Mouse (Mus musculus) CH12.LX (cell line): Measurements from ENCODE around the gene Fbxl3. TPM values are rescaled to one million over a fixed set of nuclear protein-coding genes. Genes with fewer than 3 reads are reported as not detected.

Experiments
- DNase-seq: peaks from one replicate; pipeline ENCODE4 v3.0.0-alpha.2; 2013; ENCODE audit errors: extremely low read depth
- H3K27ac ChIP-seq: 2 replicates; pipeline ENCODE4 v1.5.1; 2012; ENCODE audit warnings: low read depth, mild to moderate bottlenecking, control low read depth, moderate library complexity; ENCODE audit not compliant: insufficient read depth
- H3K27me3 ChIP-seq: replicated peaks from 2 replicates; pipeline ENCODE3; 2012; ENCODE audit warnings: inconsistent platforms
- H3K36me3 ChIP-seq, 2 experiments: replicated peaks in 1 of 2; 2 replicates each; pipeline versions ENCODE3 to v1.6.1; 2012; ENCODE audit warnings: inconsistent platforms in 1 of 2, low read length in 1 of 2, mild to moderate bottlenecking in 1 of 2, mixed read lengths in 1 of 2, moderate library complexity in 1 of 2; ENCODE audit not compliant: control insufficient read depth in 1 of 2, insufficient read depth in 1 of 2
- H3K4me1 ChIP-seq, 2 experiments: 2 replicates each; pipeline ENCODE4 v1.6.1; 2012; ENCODE audit warnings: inconsistent platforms in 1 of 2, moderate library complexity in 1 of 2; ENCODE audit not compliant: insufficient read depth in 2 of 2, control insufficient read depth in 1 of 2
- H3K4me2 ChIP-seq: 2 replicates; pipeline ENCODE4 v1.6.1; 2012; ENCODE audit warnings: low read depth, mild to moderate bottlenecking, control low read depth; ENCODE audit not compliant: poor library complexity, insufficient read depth, severe bottlenecking
- H3K4me3 ChIP-seq, 3 experiments: fragments of 150-350 bp in 1 of 3; sonication (generic) in 1 of 3; replicated peaks in 1 of 3; 2 replicates each; pipeline versions ENCODE3 to v1.5.1; 2011 to 2012; ENCODE audit warnings: low read depth in 2 of 3, low read length in 2 of 3, mild to moderate bottlenecking in 2 of 3, moderate library complexity in 2 of 3, control low read depth in 1 of 3, improper control_type of control experiment in 1 of 3, inconsistent platforms in 1 of 3, mixed read lengths in 1 of 3; ENCODE audit not compliant: poor library complexity in 1 of 3
- H3K79me2 ChIP-seq: replicated peaks from 2 replicates; pipeline ENCODE4 v1.6.1; 2012; ENCODE audit warnings: mild to moderate bottlenecking, moderate library complexity; ENCODE audit not compliant: control insufficient read depth, poor library complexity, insufficient read depth, severe bottlenecking; ENCODE audit errors: extremely low read depth
- H3K9ac ChIP-seq: 2 replicates; pipeline ENCODE4 v1.6.1; 2012; ENCODE audit warnings: low read depth, mild to moderate bottlenecking, control low read depth, moderate library complexity; ENCODE audit not compliant: insufficient read depth
- H3K9me3 ChIP-seq: replicated peaks from 2 replicates; pipeline ENCODE3; 2012; ENCODE audit warnings: low read length, inconsistent platforms, mixed read lengths
- BHLHE40 ChIP-seq: IDR thresholded peaks from 2 replicates; pipeline ENCODE4 v1.6.1; 2011; ENCODE audit warnings: mild to moderate bottlenecking, low read depth, low read length, improper control_type of control experiment
- CHD1 ChIP-seq: IDR thresholded peaks from 2 replicates; pipeline ENCODE4 v1.6.1; 2012; ENCODE audit warnings: low read depth, low read length, improper control_type of control experiment, inconsistent platforms
- CHD2 ChIP-seq: IDR thresholded peaks from 2 replicates; pipeline ENCODE4 v1.6.1; 2011; ENCODE audit warnings: low read length, improper control_type of control experiment
- CTCF ChIP-seq, 2 experiments: IDR thresholded peaks in 1 of 2; conservative IDR thresholded peaks in 1 of 2; 2 replicates each; pipeline ENCODE4 v1.5.1; 2011 to 2012; ENCODE audit warnings: low read depth in 2 of 2, low read length in 2 of 2, improper control_type of control experiment in 1 of 2, inconsistent platforms in 1 of 2, mild to moderate bottlenecking in 1 of 2, moderate library complexity in 1 of 2
- E2F4 ChIP-seq: IDR thresholded peaks from 2 replicates; pipeline ENCODE4 v1.6.1; 2011; ENCODE audit warnings: low read depth, low read length, improper control_type of control experiment; ENCODE audit not compliant: insufficient replicate concordance
- ELF1 ChIP-seq: IDR thresholded peaks from 2 replicates; pipeline ENCODE4 v1.6.1; 2014; ENCODE audit warnings: low read depth, mild to moderate bottlenecking, inconsistent platforms, low read length, improper control_type of control experiment
- EP300 ChIP-seq: IDR thresholded peaks from 2 replicates; pipeline ENCODE4 v1.6.1; 2011; ENCODE audit warnings: low read length, improper control_type of control experiment
- ETS1 ChIP-seq: conservative IDR thresholded peaks from 2 replicates; pipeline ENCODE4 v1.6.1; 2012; ENCODE audit warnings: low read depth, mild to moderate bottlenecking, inconsistent platforms, low read length, improper control_type of control experiment, moderate library complexity
- HCFC1 ChIP-seq: IDR thresholded peaks from 2 replicates; pipeline ENCODE4 v1.6.1; 2012; ENCODE audit warnings: low read depth, mild to moderate bottlenecking, inconsistent platforms, low read length, improper control_type of control experiment
- IRF4 ChIP-seq: IDR thresholded peaks from 2 replicates; pipeline ENCODE4 v1.6.1; 2014; ENCODE audit warnings: low read depth, mild to moderate bottlenecking, inconsistent platforms, low read length, improper control_type of control experiment
- JUN ChIP-seq: IDR thresholded peaks from 2 replicates; pipeline ENCODE4 v1.6.1; 2011; ENCODE audit warnings: low read depth, mild to moderate bottlenecking, low read length, improper control_type of control experiment, moderate library complexity; ENCODE audit not compliant: insufficient read depth
- JUND ChIP-seq: conservative IDR thresholded peaks from 2 replicates; pipeline ENCODE4 v1.6.1; 2011; ENCODE audit warnings: low read depth, low read length, improper control_type of control experiment
- KAT2A ChIP-seq: IDR thresholded peaks from 2 replicates; pipeline ENCODE4 v1.6.1; 2012; ENCODE audit warnings: low read length, improper control_type of control experiment, inconsistent platforms; ENCODE audit not compliant: insufficient replicate concordance
- MAFK ChIP-seq: IDR thresholded peaks from 2 replicates; pipeline ENCODE4 v1.6.1; 2011; ENCODE audit warnings: low read length, improper control_type of control experiment; ENCODE audit not compliant: insufficient replicate concordance
- MAX ChIP-seq: IDR thresholded peaks from 2 replicates; pipeline ENCODE4 v1.6.1; 2011; ENCODE audit warnings: low read length, improper control_type of control experiment
- MAZ ChIP-seq: IDR thresholded peaks from 2 replicates; pipeline ENCODE4 v1.6.1; 2012; ENCODE audit warnings: low read depth, mild to moderate bottlenecking, inconsistent platforms, low read length, improper control_type of control experiment, moderate library complexity
- MEF2A ChIP-seq: IDR thresholded peaks from 2 replicates; pipeline ENCODE4 v1.6.1; 2014; ENCODE audit warnings: low read depth, mild to moderate bottlenecking, inconsistent platforms, low read length, improper control_type of control experiment, borderline replicate concordance
- MXI1 ChIP-seq: IDR thresholded peaks from 2 replicates; pipeline ENCODE4 v1.6.1; 2011; ENCODE audit warnings: mild to moderate bottlenecking, low read depth, low read length, improper control_type of control experiment
- MYC ChIP-seq: IDR thresholded peaks from 2 replicates; pipeline ENCODE4 v1.6.1; 2011; ENCODE audit warnings: low read depth, mild to moderate bottlenecking, improper control_type of control experiment, low read length
- NELFE ChIP-seq: IDR thresholded peaks from 2 replicates; pipeline ENCODE4 v1.6.1; 2011; ENCODE audit warnings: low read depth, low read length, improper control_type of control experiment
- NRF1 ChIP-seq: IDR thresholded peaks from 2 replicates; pipeline ENCODE4 v1.6.1; 2014; ENCODE audit warnings: low read depth, mild to moderate bottlenecking, inconsistent platforms, low read length, improper control_type of control experiment, moderate library complexity
- PAX5 ChIP-seq: IDR thresholded peaks from 2 replicates; pipeline ENCODE4 v1.6.1; 2012; ENCODE audit warnings: low read length, inconsistent platforms, mixed read lengths
- POLR2A ChIP-seq: IDR thresholded peaks from 2 replicates; pipeline ENCODE4 v1.6.1; 2011; ENCODE audit warnings: low read depth, mild to moderate bottlenecking, improper control_type of control experiment, low read length
- POLR2AphosphoS2 ChIP-seq: IDR thresholded peaks from 2 replicates; pipeline ENCODE4 v1.6.1; 2011; ENCODE audit warnings: low read depth, low read length, improper control_type of control experiment
- RAD21 ChIP-seq: IDR thresholded peaks from 2 replicates; pipeline ENCODE4 v1.6.1; 2011; ENCODE audit warnings: low read depth, mild to moderate bottlenecking, low read length, improper control_type of control experiment, moderate library complexity
- RCOR1 ChIP-seq: conservative IDR thresholded peaks from 2 replicates; pipeline ENCODE4 v1.6.1; 2012; ENCODE audit warnings: low read depth, mild to moderate bottlenecking, inconsistent platforms, low read length, improper control_type of control experiment
- SIN3A ChIP-seq: IDR thresholded peaks from 2 replicates; pipeline ENCODE4 v1.6.1; 2012; ENCODE audit warnings: low read length, improper control_type of control experiment, inconsistent platforms
- SMC3 ChIP-seq: IDR thresholded peaks from 2 replicates; pipeline ENCODE4 v1.6.1; 2011; ENCODE audit warnings: low read depth, low read length, improper control_type of control experiment
- TBP ChIP-seq: conservative IDR thresholded peaks from 2 replicates; pipeline ENCODE4 v1.6.1; 2011; ENCODE audit warnings: low read depth, low read length, improper control_type of control experiment
- TCF12 ChIP-seq: IDR thresholded peaks from 2 replicates; pipeline ENCODE4 v1.6.1; 2014; ENCODE audit warnings: low read depth, mild to moderate bottlenecking, inconsistent platforms, low read length, improper control_type of control experiment
- UBTF ChIP-seq: IDR thresholded peaks from 2 replicates; pipeline ENCODE4 v1.6.1; 2012; ENCODE audit warnings: low read depth, mild to moderate bottlenecking, inconsistent platforms, low read length, improper control_type of control experiment, moderate library complexity
- USF1 ChIP-seq: IDR thresholded peaks from 2 replicates; pipeline ENCODE4 v1.6.1; 2014; ENCODE audit warnings: low read depth, mild to moderate bottlenecking, inconsistent platforms, low read length, improper control_type of control experiment
- USF2 ChIP-seq: conservative IDR thresholded peaks from 2 replicates; pipeline ENCODE4 v1.6.1; 2011; ENCODE audit warnings: low read depth, low read length, improper control_type of control experiment
- ZC3H11A ChIP-seq: IDR thresholded peaks from 2 replicates; pipeline ENCODE4 v1.6.1; 2012; ENCODE audit warnings: low read depth, mild to moderate bottlenecking, inconsistent platforms, low read length, improper control_type of control experiment
- ZKSCAN1 ChIP-seq: IDR thresholded peaks from 2 replicates; pipeline ENCODE4 v1.6.1; 2012; ENCODE audit warnings: low read depth, inconsistent platforms, low read length, improper control_type of control experiment, borderline replicate concordance
- ZMIZ1 ChIP-seq: IDR thresholded peaks from 2 replicates; pipeline ENCODE4 v1.6.1; 2012; ENCODE audit warnings: low read depth, mild to moderate bottlenecking, inconsistent platforms, low read length, improper control_type of control experiment
- ZNF384 ChIP-seq: IDR thresholded peaks from 2 replicates; pipeline ENCODE4 v1.6.1; 2012; ENCODE audit warnings: low read depth, low read length, improper control_type of control experiment, inconsistent platforms
- dilution Hi-C: fragments of 300-500 bp; cut with MboI; formaldehyde crosslinking; loops from 2 replicates; pipeline ENCODE4 v1.14.3; 2020; ENCODE audit warnings: low sequenced_read_pairs; ENCODE audit not compliant: extremely low pct_unique_long_range_greater_than_20kb, extremely low pct_ligation_motif_present
- in situ Hi-C: fragments of 300-500 bp; cut with MboI; formaldehyde crosslinking; loops from 3 replicates; pipeline ENCODE4 v1.14.3; 2019; ENCODE audit warnings: low sequenced_read_pairs, low pct_ligation_motif_present, low pct_unique_long_range_greater_than_20kb, mixed read lengths
- polyA plus RNA-seq: library from polyadenylated mRNA; unstranded; fragments of >175 nt; gene quantifications from 2 replicates; pipeline ENCODE4 v1.2.1, GENCODE M21; 2012; ENCODE audit warnings: low read depth; ENCODE audit not compliant: insufficient read length
- total RNA-seq, 2 experiments: library from RNA; depleted of rRNA; stranded (reverse); fragments of 300-350 nt in 1 of 2; fragments of >200 nt in 1 of 2; gene quantifications; 2 replicates each; pipeline ENCODE4 v1.2.3; 2012 to 2014

Fbxl3 gene
- total and polyA plus RNA-seq, 3 experiments, result 22.6 to 43.3 (median 37.5) TPM

DNA sequence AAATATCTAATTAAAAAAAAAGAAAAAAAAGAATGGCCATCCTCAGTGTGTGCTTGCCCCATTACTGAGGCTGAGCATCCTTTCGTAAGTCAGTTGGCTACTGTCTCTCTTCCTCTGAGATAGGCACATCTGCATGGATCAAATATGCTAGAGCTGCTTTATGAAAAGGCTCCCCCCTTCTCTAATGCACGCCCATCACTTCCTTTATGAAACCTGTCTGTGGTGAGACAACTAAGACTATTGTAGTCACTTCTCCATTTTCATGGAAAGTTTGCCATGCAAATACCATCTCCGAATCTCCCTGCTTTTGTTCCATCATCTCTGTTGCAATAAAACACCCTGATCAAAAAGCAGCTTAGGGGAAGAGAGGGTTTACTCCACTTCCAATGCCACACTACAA lies 62.4 kb downstream of the Fbxl3 start (continued):
- TF ChIP-seq JUN (peak; percentile 80), POLR2A (no peak; the same call in 1 of the 2 replicates), ETS1 (peak; percentile 94), IRF4 (peak; percentile 100), MAFK (peak; percentile 92), ZNF384 (peak; percentile 64), PAX5 (no peak), EP300 (peak; percentile 100), SIN3A (peak; percentile 88), UBTF (no peak), MYC (peak; percentile 79)
- TF ChIP-seq, all 38 proteins: peak for 21

DNA sequence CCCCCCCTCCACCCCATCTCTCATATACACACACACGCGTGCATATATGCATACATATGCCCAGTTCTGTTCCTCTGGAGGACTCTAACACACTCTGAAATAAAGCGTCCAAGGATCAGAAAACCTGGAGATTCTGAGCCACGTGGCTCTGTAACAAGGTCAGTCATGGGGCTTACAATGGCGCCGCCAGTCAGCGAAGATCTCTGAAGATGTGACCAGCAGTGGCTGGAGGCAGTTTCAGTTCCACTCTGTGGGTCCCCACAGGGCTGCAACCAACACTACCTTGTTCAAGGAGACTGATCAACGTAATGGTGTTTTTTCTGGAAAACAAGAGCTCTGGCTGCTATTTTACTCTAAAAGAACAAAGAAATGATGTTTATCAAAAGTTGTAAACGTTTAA lies 65.3 kb downstream of the Fbxl3 start:
- peak; percentile 93 for DNase-seq
- TF ChIP-seq UBTF (no peak), CTCF (conservative IDR thresholded peaks at IDR 0.05 in 1 of 2, IDR thresholded peaks at IDR 0.05 in 1 of 2; ENCODE audit: low read depth in 2 of 2, low read length in 2 of 2) (no peak), ELF1 (peak; percentile 29; the same call in 1 of the 2 replicates), ZC3H11A (no peak), CHD1 (peak; percentile 95), KAT2A (0 out of 2 replicates have a peak, but pooled peaks have one; percentile 38), MEF2A (peak; percentile 88), MXI1 (peak; percentile 94), MAX (peak; percentile 97), NELFE (peak; percentile 69), POLR2AphosphoS2 (peak; percentile 69; the same call in 1 of the 2 replicates), RCOR1 (peak; percentile 91), RAD21 (no peak), E2F4 (peak; percentile 59; the same call in 1 of the 2 replicates), BHLHE40 (peak; percentile 80), HCFC1 (peak; percentile 54; the same call in 1 of the 2 replicates), JUND (peak; percentile 50; the same call in 1 of the 2 replicates), MAZ (peak; percentile 80), CHD2 (peak; percentile 73), SMC3 (peak; percentile 26; the same call in 1 of the 2 replicates), ZNF384 (peak; percentile 52), IRF4 (peak; percentile 99), TBP (0 out of 2 replicates have a peak, but pooled peaks have one; percentile 47), NRF1 (peak; percentile 34; the same call in 1 of the 2 replicates), ZMIZ1 (0 out of 2 replicates have a peak, but pooled peaks have one; percentile 37), ZKSCAN1 (no peak), MAFK (peak; percentile 56; the same call in 1 of the 2 replicates), POLR2A (peak; percentile 56; the same call in 1 of the 2 replicates), USF1 (peak; percentile 73), TCF12 (peak; percentile 84), MYC (peak; percentile 98), USF2 (no peak; the same call in 1 of the 2 replicates), SIN3A (peak; percentile 80)

More for the DNA sequence above, 65.3 kb downstream of the Fbxl3 start:
- in situ Hi-C loops (no loop called here), dilution Hi-C loops (no loop called here)
- no peaks in the 10 kb centered on the region for H3K9me3 ChIP-seq
- peak overlapping the region; percentile 97 for H3K27ac ChIP-seq
- H3K36me3 ChIP-seq, result peaks cover 0 to 26% of the 10 kb centered on the region in 2 experiments
- peak overlapping the region; percentile 78 for H3K9ac ChIP-seq
- peaks cover 32 to 78% of the 10 kb centered on the region in 2 experiments for H3K4me1 ChIP-seq
- H3K4me2 ChIP-seq, result peak overlapping the region; percentile 80
- peak overlapping the region in 2 of 3 experiments; percentile 58 for H3K4me3 ChIP-seq
- peaks cover 10% of the 10 kb centered on the region for H3K79me2 ChIP-seq
- H3K27me3 ChIP-seq, result no peaks in the 10 kb centered on the region
